Mouse (Mus musculus) heart, adult 2 months (tissue): ENCODE results near the gene Gm11214. TPM values are rescaled to one million over a fixed set of nuclear protein-coding genes. Genes with fewer than 3 reads are reported as not detected.

Source experiments
- DNase-seq, 2 experiments: peaks; one replicate each; pipeline ENCODE4 v3.0.0; 2021
- H3K27ac ChIP-seq: fragments of 200-600 bp; 2 replicates; pipeline ENCODE4 v1.8.1; 2022
- H3K27me3 ChIP-seq: fragments of 200-500 bp; 2 replicates; pipeline ENCODE4 v1.6.1; 2012; ENCODE audit warnings: mild to moderate bottlenecking, low read length, inconsistent platforms, mixed read lengths; ENCODE audit not compliant: control insufficient read depth, insufficient read depth
- H3K36me3 ChIP-seq: fragments of 200-500 bp; 2 replicates; pipeline ENCODE4 v1.6.1; 2012; ENCODE audit warnings: low read length, inconsistent platforms; ENCODE audit not compliant: control insufficient read depth, insufficient read depth
- H3K4me1 ChIP-seq: fragments of 200-500 bp; 2 replicates; pipeline ENCODE4 v1.6.1; 2011; ENCODE audit warnings: low read length; ENCODE audit not compliant: control insufficient read depth, insufficient read depth
- H3K4me3 ChIP-seq: fragments of 200-600 bp; 2 replicates; pipeline ENCODE4 v1.8.1; 2022
- H3K79me2 ChIP-seq: fragments of 200-500 bp; replicated peaks from 2 replicates; pipeline ENCODE4 v1.6.1; 2012; ENCODE audit warnings: mild to moderate bottlenecking, inconsistent platforms, low read length, moderate library complexity, mixed read lengths; ENCODE audit not compliant: control insufficient read depth, insufficient read depth
- H3K9ac ChIP-seq: fragments of 200-500 bp; 2 replicates; pipeline ENCODE4 v1.6.1; 2012; ENCODE audit warnings: low read depth, mild to moderate bottlenecking, control low read depth, inconsistent platforms, low read length, mixed read lengths
- CTCF ChIP-seq: fragments of 200-600 bp; IDR thresholded peaks from 2 replicates; pipeline ENCODE4 v1.8.1; 2022; ENCODE audit warnings: antibody characterized with exemption, mild to moderate bottlenecking, moderate library complexity
- EP300 ChIP-seq: fragments of 200-500 bp; IDR thresholded peaks from 2 replicates; pipeline ENCODE4 v1.6.1; 2011; ENCODE audit warnings: low read depth, low read length, control low read depth; ENCODE audit not compliant: insufficient read depth
- POLR2A ChIP-seq: fragments of 200-500 bp; IDR thresholded peaks from 2 replicates; pipeline ENCODE4 v1.6.1; 2011; ENCODE audit warnings: mild to moderate bottlenecking, low read depth, low read length, control low read depth; ENCODE audit not compliant: insufficient read depth
- WGBS: fragments of 180-500 bp; shearing (Covaris S2); methylation state at CpG from one replicate; pipeline ENCODE4 v1.1.7; 2018; 5-methylcytosine and 5-hydroxymethylcytosine counted together
- intact Hi-C: fragments of 180-260 bp; cut with DNase I; formaldehyde crosslinking; loops from one replicate; pipeline ENCODE4 v1.15.1; 2025
- polyA plus RNA-seq: library from polyadenylated mRNA; depleted of rRNA; stranded (reverse); fragments of >200 nt; gene quantifications from 2 replicates; pipeline ENCODE4 v1.2.3, GENCODE M21; 2012
- total RNA-seq, 2 experiments: library from RNA; stranded (reverse); gene quantifications; 2 replicates each; pipeline ENCODE4 v1.2.3; 2021

Gene Gm11214
- total and polyA plus RNA-seq, 3 experiments, result not detected

GRCm38 (mm10) chr4:63702006-63702704 is 39.0 kb upstream of the Gm11214 start:
- Histone ChIP-seq H3K9ac (no peak overlapping the region), H3K27me3 (no peaks in the 10 kb centered on the region), H3K4me3 (no peak overlapping the region), H3K36me3 (no peaks in the 10 kb centered on the region), H3K27ac (no peak overlapping the region), H3K4me1 (no peaks in the 10 kb centered on the region), H3K79me2 (no peaks in the 10 kb centered on the region)
- WGBS, result 85% methylated on average over 4 of the region's 4 CpGs
- DNase-seq, result no peak
- TF ChIP-seq CTCF (no peak), POLR2A (no peak), EP300 (no peak)
- intact Hi-C loops, result no loop called here

GRCm38 (mm10) chr4:63699749-63700148 is 36.6 kb upstream of the Gm11214 start:
- TF ChIP-seq EP300 (no peak), CTCF (no peak), POLR2A (no peak)
- intact Hi-C loops, result no loop called here
- WGBS, result 64% methylated on average over 3 of the region's 3 CpGs

GRCm38 (mm10) chr4:63696921-63697320 is 33.7 kb upstream of the Gm11214 start:
- no peak for DNase-seq
- Histone ChIP-seq H3K9ac (no peak overlapping the region), H3K36me3 (no peaks in the 10 kb centered on the region), H3K79me2 (no peaks in the 10 kb centered on the region), H3K4me3 (no peak overlapping the region), H3K4me1 (no peaks in the 10 kb centered on the region), H3K27me3 (no peaks in the 10 kb centered on the region), H3K27ac (no peak overlapping the region)
- WGBS, result 68% methylated on average over 4 of the region's 4 CpGs
- no peak for TF ChIP-seq POLR2A
- no peak for TF ChIP-seq EP300
- TF ChIP-seq CTCF, result no peak
- intact Hi-C loops, result no loop called here

More at GRCm38 (mm10) chr4:63699749-63700148, 36.6 kb upstream of the Gm11214 start:
- no peak for DNase-seq
- Histone ChIP-seq H3K4me3 (no peak overlapping the region), H3K79me2 (no peaks in the 10 kb centered on the region), H3K27ac (no peak overlapping the region), H3K9ac (no peak overlapping the region), H3K36me3 (no peaks in the 10 kb centered on the region), H3K4me1 (no peaks in the 10 kb centered on the region), H3K27me3 (no peaks in the 10 kb centered on the region)

GRCm38 (mm10) chr4:63692351-63692750 is 29.2 kb upstream of the Gm11214 start:
- TF ChIP-seq POLR2A, result no peak
- TF ChIP-seq EP300, result no peak
- no peaks in the 10 kb centered on the region for H3K27me3 ChIP-seq
- intact Hi-C loops, result no loop called here
- no peak overlapping the region for H3K27ac ChIP-seq
- H3K4me1 ChIP-seq, result no peaks in the 10 kb centered on the region
- no peak overlapping the region for H3K9ac ChIP-seq
- no peaks in the 10 kb centered on the region for H3K79me2 ChIP-seq
- H3K36me3 ChIP-seq, result no peaks in the 10 kb centered on the region
- no peak for DNase-seq
- no peak overlapping the region for H3K4me3 ChIP-seq

GRCm38 (mm10) chr4:63687429-63687828 is 24.2 kb upstream of the Gm11214 start:
- Histone ChIP-seq H3K4me3 (no peak overlapping the region), H3K79me2 (no peaks in the 10 kb centered on the region), H3K27me3 (no peaks in the 10 kb centered on the region), H3K4me1 (no peaks in the 10 kb centered on the region; the same call in 1 of the 2 replicates), H3K9ac (no peak overlapping the region), H3K27ac (no peak overlapping the region), H3K36me3 (no peaks in the 10 kb centered on the region)
- intact Hi-C loops, result loop anchor here (2.0 kb wide), 1 partner anchor 157 kb away; no protein-coding TSS in a partner anchor
- DNase-seq, result no peak
- 62% methylated on average over 8 of the region's 8 CpGs for WGBS
- no peak for TF ChIP-seq CTCF
- no peak for TF ChIP-seq POLR2A
- no peak for TF ChIP-seq EP300

GRCm38 (mm10) chr4:63686157-63686556 is 23.0 kb upstream of the Gm11214 start:
- intact Hi-C loops, result loop anchor here (1.0 to 2.0 kb wide), 2 partner anchors 159 to 262 kb away; no protein-coding TSS in a partner anchor
- peak in 1 of 2 experiments; percentile 18 for DNase-seq
- Histone ChIP-seq H3K27ac (no peak overlapping the region), H3K9ac (no peak overlapping the region), H3K4me1 (no peaks in the 10 kb centered on the region; the same call in 1 of the 2 replicates), H3K4me3 (no peak overlapping the region), H3K36me3 (no peaks in the 10 kb centered on the region), H3K79me2 (no peaks in the 10 kb centered on the region), H3K27me3 (no peaks in the 10 kb centered on the region)
- TF ChIP-seq CTCF (peak; percentile 74), EP300 (no peak), POLR2A (no peak)
